In the genomic region with DNA sequence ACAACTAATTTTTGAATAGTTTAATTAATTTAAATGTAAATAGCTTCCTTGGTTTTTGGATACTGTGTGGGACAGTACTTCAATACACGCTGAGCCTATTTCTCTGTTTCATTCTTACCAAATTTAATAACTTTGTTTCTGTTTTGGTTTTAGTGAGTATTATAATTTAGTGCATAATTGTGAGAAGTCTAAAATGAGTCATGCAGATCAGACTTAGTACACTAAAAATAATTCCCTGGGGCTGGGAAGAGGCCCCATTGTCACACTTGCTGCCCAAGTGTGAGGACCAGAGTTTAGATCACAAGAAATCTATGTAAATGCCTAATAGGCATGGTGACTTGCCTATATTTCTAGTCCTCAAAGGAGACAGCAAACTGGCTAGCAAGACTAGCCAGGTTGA, we compare ENCODE assay signal across 13 mouse cellular contexts.
"Had no signal": no experiment of that assay in that cellular context is flagged by ENCODE, and none has a peak within 500 bp of the region (broad histone marks: within the 10 kb centered on the region; RNA-seq: fewer than 3 reads in every experiment).

No protein-coding gene starts in this region.

- H3K4me1 ChIP-seq: limb, embryonic 10.5 days; midbrain, embryonic 15.5 days had no signal

- H3K36me3 ChIP-seq: kidney, embryonic 15.5 days; limb, embryonic 10.5 days; midbrain, embryonic 15.5 days had no signal

- DNase-seq: kidney, postnatal 14 days; lung, embryonic 14.5 days; lung, postnatal 10 days; lung, postnatal 4 days; right cerebral cortex, postnatal 25 days; thymus, postnatal 4 days had no signal

- H3K27me3 ChIP-seq: kidney, embryonic 15.5 days; megakaryocyte, embryonic 14.5 days; midbrain, embryonic 15.5 days had no signal

- H3K4me2 ChIP-seq: kidney, embryonic 15.5 days; liver, embryonic 11.5 days; lung, embryonic 14.5 days; midbrain, embryonic 11.5 days; midbrain, embryonic 15.5 days had no signal

- H3K9me3 ChIP-seq: kidney, embryonic 15.5 days; limb, embryonic 10.5 days; megakaryocyte, embryonic 14.5 days; midbrain, embryonic 15.5 days had no signal

- ATAC-seq: midbrain, embryonic 15.5 days had no signal

- H3K27ac ChIP-seq: kidney, embryonic 15.5 days; limb, embryonic 10.5 days; midbrain, embryonic 15.5 days; stomach, postnatal 0 days had no signal

- H3K9ac ChIP-seq: kidney, embryonic 15.5 days; lung, embryonic 14.5 days; midbrain, embryonic 15.5 days had no signal

- H3K4me3 ChIP-seq: kidney, embryonic 15.5 days; limb, embryonic 10.5 days; megakaryocyte, embryonic 14.5 days; midbrain, embryonic 15.5 days had no signal
